Mouse (Mus musculus) embryonic facial prominence, embryonic 12.5 days (tissue): ENCODE data around the gene Eif4ebp2. TPM values are rescaled to one million over a fixed set of nuclear protein-coding genes. Genes with fewer than 3 reads are reported as not detected.

Experiments used
- ATAC-seq: fragments of 200-750 bp; cut with Nextera tagmentation; 2 replicates; pipeline ENCODE4 v1.8.0; 2017; ENCODE audit not compliant: insufficient number of reproducible peaks, insufficient read depth, low FRiP score, low TSS enrichment
- H3K27ac ChIP-seq: fragments of 300-500 bp; sonication (generic); 2 replicates; pipeline ENCODE4 v1.5.1; 2016; ENCODE audit warnings: mild to moderate bottlenecking
- H3K27me3 ChIP-seq: fragments of 300-500 bp; sonication (generic); 2 replicates; pipeline ENCODE4 v1.6.1; 2016; ENCODE audit warnings: mild to moderate bottlenecking, moderate library complexity
- H3K36me3 ChIP-seq: fragments of 300-500 bp; sonication (generic); 2 replicates; pipeline ENCODE4 v1.6.1; 2016; ENCODE audit warnings: mild to moderate bottlenecking
- H3K4me1 ChIP-seq: fragments of 300-500 bp; sonication (generic); 2 replicates; pipeline ENCODE4 v1.6.1; 2016
- H3K4me2 ChIP-seq: fragments of 300-500 bp; sonication (generic); replicated peaks from 2 replicates; pipeline ENCODE4 v1.6.1; 2016; ENCODE audit warnings: mild to moderate bottlenecking, moderate library complexity
- H3K4me3 ChIP-seq: fragments of 300-500 bp; sonication (generic); 2 replicates; pipeline ENCODE4 v1.5.1; 2016; ENCODE audit warnings: mild to moderate bottlenecking
- H3K9ac ChIP-seq: fragments of 300-500 bp; sonication (generic); 2 replicates; pipeline ENCODE4 v1.6.1; 2016; ENCODE audit warnings: mild to moderate bottlenecking, moderate library complexity
- H3K9me3 ChIP-seq: fragments of 300-500 bp; sonication (generic); 2 replicates; pipeline ENCODE4 v1.6.1; 2016; ENCODE audit warnings: mild to moderate bottlenecking, moderate library complexity
- WGBS: fragments of 180-500 bp; shearing (Covaris S2); methylation state at CpG from one replicate; pipeline ENCODE4 v1.1.7; 2016; 5-methylcytosine and 5-hydroxymethylcytosine counted together
- polyA plus RNA-seq: library from polyadenylated mRNA; unstranded; fragments of >200 nt; fragmentation: Nextera tagmentation; extraction: Ambion mirVana; gene quantifications from 2 replicates; pipeline ENCODE4 v1.2.1, GENCODE M21; 2016

Eif4ebp2 gene
- polyA plus RNA-seq, 1 experiment from 2014 or later, result 64.9 TPM

DNA sequence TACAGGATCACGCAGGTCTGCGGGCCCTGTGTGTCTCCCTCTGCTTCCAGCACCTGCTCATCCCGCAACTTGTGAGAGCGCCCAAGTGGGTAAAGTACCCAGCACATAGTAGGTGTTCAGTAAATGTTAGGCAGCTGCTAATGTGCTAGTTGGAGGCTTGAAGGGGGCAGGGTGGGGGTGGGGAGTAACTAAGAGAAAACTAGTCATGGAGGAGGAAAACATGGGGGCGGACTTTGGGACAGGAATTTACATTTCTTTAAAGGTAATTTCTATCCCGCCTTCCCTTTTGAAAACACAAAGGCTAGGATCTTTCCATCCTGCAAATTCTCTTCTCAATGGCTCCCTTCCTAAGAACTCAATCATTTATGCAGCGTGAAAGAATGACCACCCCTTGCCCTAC, 35.9 kb downstream of the Eif4ebp2 start:
- H3K4me1 ChIP-seq, result peaks cover 8% of the 10 kb centered on the region; the same call in 1 of the 2 replicates
- H3K4me2 ChIP-seq, result no peak overlapping the region
- 32% methylated on average over 7 of the region's 7 CpGs for WGBS
- no peak for ATAC-seq
- H3K27me3 ChIP-seq, result peaks cover 61% of the 10 kb centered on the region
- no peak overlapping the region for H3K27ac ChIP-seq
- H3K9me3 ChIP-seq, result no peaks in the 10 kb centered on the region
- H3K36me3 ChIP-seq, result no peaks in the 10 kb centered on the region
- H3K4me3 ChIP-seq, result no peak overlapping the region
- no peak overlapping the region for H3K9ac ChIP-seq

DNA sequence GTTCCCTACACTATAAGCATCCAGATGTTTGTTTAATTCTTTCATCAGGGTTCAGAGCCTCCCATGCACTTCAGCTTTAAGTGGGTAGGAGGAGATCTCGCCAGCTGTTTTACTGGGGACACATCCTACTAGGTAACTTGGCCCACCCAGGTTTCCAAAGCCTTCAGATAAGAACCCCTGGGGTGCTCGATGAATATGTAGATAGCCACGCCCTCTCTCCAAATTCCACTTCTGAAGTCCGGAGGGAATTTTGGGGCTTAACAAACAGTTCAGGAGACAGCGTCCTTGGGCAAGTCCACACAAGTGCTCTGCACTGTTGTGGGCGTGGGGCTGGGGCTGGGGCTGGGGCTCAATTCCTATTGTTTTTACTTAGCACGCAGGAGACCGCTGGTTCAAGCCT, 36.6 kb downstream of the Eif4ebp2 start:
- Histone ChIP-seq H3K4me2 (no peak overlapping the region), H3K9me3 (no peaks in the 10 kb centered on the region), H3K36me3 (no peaks in the 10 kb centered on the region), H3K27ac (no peak overlapping the region), H3K9ac (no peak overlapping the region), H3K4me3 (no peak overlapping the region), H3K4me1 (peaks cover 8% of the 10 kb centered on the region; the same call in 1 of the 2 replicates), H3K27me3 (peaks cover 57% of the 10 kb centered on the region)
- ATAC-seq, result no peak
- 18% methylated on average over 8 of the region's 8 CpGs for WGBS

DNA sequence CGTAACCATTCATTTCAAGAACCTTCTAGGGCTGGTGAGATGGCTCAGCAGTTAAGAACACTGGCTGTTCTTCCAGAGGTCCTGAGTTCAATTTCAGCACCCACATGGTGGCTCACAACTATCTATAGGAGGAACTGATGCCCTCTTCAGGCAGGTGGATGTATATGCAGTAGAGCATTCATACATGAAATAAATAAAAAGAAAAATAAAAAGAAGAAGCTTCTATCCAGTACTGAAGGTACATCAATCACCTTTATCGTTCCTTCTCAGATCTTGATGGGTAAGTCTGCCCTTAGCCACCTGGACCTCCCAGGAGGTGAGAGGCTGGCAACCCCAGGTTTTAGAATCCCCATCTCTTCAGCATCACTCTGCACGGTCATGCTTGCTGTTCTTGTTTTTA, 37.2 kb downstream of the Eif4ebp2 start:
- Histone ChIP-seq H3K4me2 (no peak overlapping the region), H3K36me3 (no peaks in the 10 kb centered on the region), H3K4me3 (no peak overlapping the region), H3K4me1 (peaks cover 10% of the 10 kb centered on the region; the same call in 1 of the 2 replicates), H3K27me3 (peaks cover 51% of the 10 kb centered on the region), H3K9me3 (no peaks in the 10 kb centered on the region), H3K27ac (no peak overlapping the region), H3K9ac (no peak overlapping the region)
- 63% methylated on average over 3 of the region's 3 CpGs for WGBS
- ATAC-seq, result no peak

DNA sequence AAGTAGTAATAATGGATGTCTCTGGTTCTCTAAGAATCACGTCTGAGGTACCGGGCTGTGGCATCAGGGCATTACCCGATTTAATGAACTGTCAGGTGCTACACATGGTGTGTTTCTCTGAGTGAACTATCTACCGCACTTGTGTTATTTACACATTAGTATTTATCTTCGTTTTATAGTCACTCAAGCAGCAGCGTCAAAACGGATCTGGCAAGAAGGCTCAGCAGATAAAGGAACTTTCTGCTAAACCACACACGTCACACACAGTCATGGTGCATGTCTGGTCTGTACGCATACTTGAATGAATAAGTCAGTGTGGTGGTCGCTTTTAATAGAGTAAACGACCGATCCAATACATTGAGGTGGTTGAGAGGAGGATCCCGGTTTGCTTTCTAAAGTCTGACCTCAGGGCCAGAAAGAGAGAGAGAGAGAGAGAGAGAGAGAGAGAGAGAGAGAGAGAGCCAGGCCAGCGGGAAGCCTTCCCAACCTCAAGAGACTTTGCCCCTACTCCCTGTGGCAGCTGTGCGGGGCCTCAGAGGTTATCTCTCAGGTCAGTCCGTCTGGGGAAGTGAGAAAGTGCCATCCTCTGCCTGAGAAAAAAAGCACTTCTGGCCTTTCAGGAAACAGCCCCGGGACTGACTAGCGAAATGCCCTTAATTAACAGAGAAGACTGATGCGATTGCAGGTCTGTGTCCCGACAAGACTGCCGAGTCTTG, 39.4 kb downstream of the Eif4ebp2 start:
- Histone ChIP-seq H3K4me2 (no peak overlapping the region), H3K36me3 (no peaks in the 10 kb centered on the region), H3K4me3 (no peak overlapping the region), H3K27ac (no peak overlapping the region), H3K9me3 (no peaks in the 10 kb centered on the region), H3K9ac (no peak overlapping the region), H3K4me1 (0 out of 2 replicates have a peak, but pooled peaks cover 8% of the 10 kb centered on the region), H3K27me3 (peaks cover 32% of the 10 kb centered on the region)
- 53% methylated on average over 21 of the region's 21 CpGs for whole genome bisulfite sequencing
- no peak for ATAC-seq

DNA sequence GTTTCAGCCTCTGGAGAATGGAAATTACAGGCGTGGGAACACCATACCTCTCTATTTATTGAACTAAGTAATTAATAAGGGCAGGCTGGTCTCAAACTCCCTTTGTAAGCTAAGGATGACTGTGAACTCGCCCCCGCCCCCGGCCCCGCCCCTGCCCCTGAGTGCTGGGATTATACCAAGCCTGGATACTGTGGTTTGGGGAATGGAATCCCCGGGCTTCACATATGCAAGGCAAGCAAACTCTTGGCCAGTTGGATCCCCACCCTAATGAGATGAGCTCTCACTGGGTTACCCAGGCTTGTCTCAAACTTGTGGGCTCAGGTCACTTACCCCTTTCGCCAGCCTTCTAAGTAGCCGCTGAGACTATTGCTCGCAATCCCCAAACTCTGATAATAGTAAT, 42.3 kb downstream of the Eif4ebp2 start:
- no peak for ATAC-seq
- 26% methylated on average over 9 of the region's 9 CpGs for WGBS

DNA sequence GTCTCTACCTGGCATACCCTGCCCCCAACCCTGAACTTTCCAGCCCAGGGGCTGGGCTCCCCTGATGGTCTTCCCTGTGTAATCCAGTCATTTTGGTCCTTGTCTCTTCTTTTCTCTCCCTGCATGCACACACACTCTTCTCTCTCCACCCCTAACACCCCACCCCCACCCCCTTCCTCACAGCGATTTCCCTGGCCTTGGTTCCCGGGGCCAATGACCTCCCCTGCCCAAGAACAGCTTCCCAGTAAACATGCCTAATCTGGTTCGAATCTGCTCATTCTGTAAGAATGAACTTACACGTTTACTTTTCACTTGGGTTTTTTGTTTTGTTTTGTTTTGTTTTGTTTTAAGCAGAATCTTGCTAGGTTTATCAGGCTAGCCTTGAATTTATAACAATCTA, 42.7 kb downstream of the Eif4ebp2 start:
- Histone ChIP-seq H3K9me3 (no peaks in the 10 kb centered on the region), H3K9ac (no peak overlapping the region), H3K4me1 (0 out of 2 replicates have a peak, but pooled peaks cover 5% of the 10 kb centered on the region), H3K4me2 (no peak overlapping the region), H3K36me3 (no peaks in the 10 kb centered on the region), H3K27me3 (0 out of 2 replicates have a peak, but pooled peaks cover 8% of the 10 kb centered on the region), H3K27ac (no peak overlapping the region), H3K4me3 (no peak overlapping the region)
- 2% methylated on average over 4 of the region's 4 CpGs for WGBS
- no peak for ATAC-seq

More for the DNA sequence above, 42.3 kb downstream of the Eif4ebp2 start:
- Histone ChIP-seq H3K4me3 (no peak overlapping the region), H3K4me2 (no peak overlapping the region), H3K9me3 (no peaks in the 10 kb centered on the region), H3K36me3 (no peaks in the 10 kb centered on the region), H3K9ac (no peak overlapping the region), H3K27ac (no peak overlapping the region), H3K27me3 (0 out of 2 replicates have a peak, but pooled peaks cover 10% of the 10 kb centered on the region), H3K4me1 (0 out of 2 replicates have a peak, but pooled peaks cover 5% of the 10 kb centered on the region)

DNA sequence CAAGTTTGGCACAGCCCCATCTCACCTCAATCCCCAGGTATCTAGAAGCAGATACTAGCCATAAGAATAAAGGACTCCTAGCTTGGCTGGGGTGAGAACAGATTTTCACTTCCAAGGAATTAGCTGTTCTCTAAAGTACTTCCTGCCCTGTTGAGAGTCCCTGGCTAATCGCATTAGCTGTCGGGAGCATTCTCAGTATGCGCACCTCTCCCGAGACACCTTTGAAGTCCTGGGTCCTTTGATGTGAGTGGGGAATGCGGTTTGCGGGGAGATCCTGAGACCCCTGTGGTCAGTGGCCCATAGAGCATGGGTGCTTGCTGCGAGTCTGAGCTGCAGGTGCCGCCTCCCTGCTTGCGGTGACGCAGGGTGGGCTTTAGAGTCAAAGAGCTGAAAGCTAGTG, 46.5 kb downstream of the Eif4ebp2 start:
- WGBS, result 14% methylated on average over 10 of the region's 10 CpGs
- H3K27me3 ChIP-seq, result 0 out of 2 replicates have a peak, but pooled peaks cover 8% of the 10 kb centered on the region
- no peaks in the 10 kb centered on the region for H3K9me3 ChIP-seq
- H3K4me1 ChIP-seq, result 0 out of 2 replicates have a peak, but pooled peaks cover 5% of the 10 kb centered on the region
- no peak for ATAC-seq
- no peak overlapping the region for H3K4me2 ChIP-seq
- H3K9ac ChIP-seq, result no peak overlapping the region
- no peak overlapping the region for H3K27ac ChIP-seq
- no peaks in the 10 kb centered on the region for H3K36me3 ChIP-seq
- H3K4me3 ChIP-seq, result no peak overlapping the region

DNA sequence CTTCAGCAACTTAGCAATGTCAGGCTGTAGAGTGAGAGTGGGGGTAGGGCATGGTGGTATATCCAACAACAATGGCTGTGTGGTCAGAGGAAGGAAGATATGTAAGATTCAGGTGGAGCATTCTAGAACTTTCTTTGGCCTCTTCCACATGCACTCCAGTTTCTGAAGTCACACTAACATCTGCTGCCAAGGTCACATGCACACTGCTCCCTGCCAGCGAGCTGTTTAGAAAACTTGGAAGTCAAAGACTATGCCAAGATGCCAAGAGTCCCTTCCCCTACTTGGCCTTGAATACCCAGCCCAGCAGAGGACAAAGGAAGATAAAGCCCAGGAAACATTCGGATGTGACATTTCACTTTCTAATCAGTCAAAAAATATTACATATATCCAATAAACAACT, 49.5 kb downstream of the Eif4ebp2 start:
- Histone ChIP-seq H3K36me3 (no peaks in the 10 kb centered on the region), H3K9me3 (no peaks in the 10 kb centered on the region), H3K27ac (no peak overlapping the region), H3K4me3 (no peak overlapping the region), H3K4me1 (no peaks in the 10 kb centered on the region), H3K27me3 (0 out of 2 replicates have a peak, but pooled peaks cover 5% of the 10 kb centered on the region), H3K4me2 (no peak overlapping the region), H3K9ac (no peak overlapping the region)
- ATAC-seq, result no peak
- WGBS, result 96% methylated on average over 2 of the region's 2 CpGs

DNA sequence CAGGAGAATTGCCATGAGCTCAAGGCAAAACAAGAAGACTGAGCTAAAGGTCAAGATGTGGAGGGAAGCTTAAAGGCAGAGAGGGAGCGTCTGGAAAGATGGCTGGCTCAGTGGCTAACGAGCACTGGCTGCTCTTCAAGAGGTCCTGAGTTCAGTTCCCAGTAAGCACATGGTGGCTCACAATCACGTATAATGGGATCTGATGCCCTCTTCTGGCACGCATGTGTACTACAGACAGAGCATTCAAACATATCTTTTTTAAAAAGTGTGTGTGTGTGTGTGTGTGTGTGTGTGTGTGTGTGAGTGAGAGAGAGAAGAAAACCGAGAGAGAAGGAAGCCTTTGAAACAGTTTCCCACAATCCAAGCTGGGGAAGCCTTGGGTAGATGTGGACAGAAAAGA, 50.0 kb downstream of the Eif4ebp2 start:
- H3K36me3 ChIP-seq, result no peaks in the 10 kb centered on the region
- H3K9ac ChIP-seq, result no peak overlapping the region
- no peaks in the 10 kb centered on the region for H3K9me3 ChIP-seq
- no peak for ATAC-seq
- no peak overlapping the region for H3K4me2 ChIP-seq
- no peak overlapping the region for H3K27ac ChIP-seq
- H3K27me3 ChIP-seq, result 0 out of 2 replicates have a peak, but pooled peaks cover 5% of the 10 kb centered on the region
- H3K4me1 ChIP-seq, result no peaks in the 10 kb centered on the region
- 71% methylated on average over 5 of the region's 5 CpGs for WGBS
- H3K4me3 ChIP-seq, result no peak overlapping the region

DNA sequence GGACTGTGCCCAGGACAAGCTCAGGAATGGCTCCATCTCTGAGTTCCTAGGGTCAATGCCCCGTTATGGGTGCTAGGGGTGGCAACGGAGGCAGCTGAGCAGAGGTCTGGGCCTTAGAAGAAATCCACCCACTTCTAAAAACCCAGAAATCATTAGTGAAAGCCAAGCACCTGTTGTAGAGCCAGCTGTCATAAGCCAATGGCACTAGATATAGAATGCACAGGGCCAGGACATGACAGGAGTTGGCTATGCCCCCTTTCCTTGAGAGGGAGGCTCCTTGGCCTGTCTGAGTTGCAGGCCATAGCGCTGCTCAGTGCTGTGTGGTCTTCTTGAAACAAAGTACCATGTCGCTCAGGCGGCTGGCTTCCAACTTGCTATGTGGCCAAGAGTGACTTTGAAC, 52.1 kb downstream of the Eif4ebp2 start:
- no peak for ATAC-seq
- Histone ChIP-seq H3K4me3 (no peak overlapping the region), H3K4me2 (no peak overlapping the region), H3K27ac (no peak overlapping the region), H3K9me3 (no peaks in the 10 kb centered on the region), H3K36me3 (no peaks in the 10 kb centered on the region), H3K4me1 (no peaks in the 10 kb centered on the region), H3K27me3 (no peaks in the 10 kb centered on the region), H3K9ac (no peak overlapping the region)
- WGBS, result 90% methylated on average over 5 of the region's 5 CpGs

DNA sequence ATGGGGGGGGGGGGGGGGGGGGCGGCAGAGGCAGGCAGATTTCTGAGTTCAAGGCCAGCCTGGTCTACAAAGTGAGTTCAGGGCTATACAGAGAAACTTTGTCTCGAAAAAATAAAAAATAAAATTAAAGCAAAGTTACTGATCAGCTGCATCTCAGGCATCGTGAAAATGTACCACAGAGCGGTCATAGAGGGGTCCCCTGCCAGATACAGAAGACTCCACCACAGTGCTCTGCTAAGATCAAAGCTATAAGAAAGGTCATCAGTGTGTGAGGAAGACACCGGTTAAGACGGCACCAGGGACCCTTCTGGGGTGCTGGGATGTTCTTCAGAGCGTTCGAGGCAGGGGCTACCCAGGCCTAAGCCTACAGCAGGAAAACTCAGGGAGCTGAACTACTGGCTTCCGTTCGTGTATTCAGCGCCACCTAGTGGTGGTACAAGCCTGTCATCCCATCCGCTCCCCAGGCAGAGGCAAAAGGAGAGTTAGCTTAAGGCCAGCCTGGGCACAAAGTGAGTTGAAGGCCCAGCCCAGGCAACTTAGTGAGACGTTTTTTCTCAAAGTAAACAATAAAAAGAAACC, 53.2 kb downstream of the Eif4ebp2 start:
- Histone ChIP-seq H3K9me3 (no peaks in the 10 kb centered on the region), H3K27ac (no peak overlapping the region), H3K36me3 (no peaks in the 10 kb centered on the region), H3K27me3 (no peaks in the 10 kb centered on the region), H3K9ac (no peak overlapping the region), H3K4me2 (no peak overlapping the region), H3K4me1 (no peaks in the 10 kb centered on the region), H3K4me3 (no peak overlapping the region)
- ATAC-seq, result peak; percentile 39; the same call in 1 of the 2 replicates
- WGBS, result 24% methylated on average over 13 of the region's 13 CpGs

DNA sequence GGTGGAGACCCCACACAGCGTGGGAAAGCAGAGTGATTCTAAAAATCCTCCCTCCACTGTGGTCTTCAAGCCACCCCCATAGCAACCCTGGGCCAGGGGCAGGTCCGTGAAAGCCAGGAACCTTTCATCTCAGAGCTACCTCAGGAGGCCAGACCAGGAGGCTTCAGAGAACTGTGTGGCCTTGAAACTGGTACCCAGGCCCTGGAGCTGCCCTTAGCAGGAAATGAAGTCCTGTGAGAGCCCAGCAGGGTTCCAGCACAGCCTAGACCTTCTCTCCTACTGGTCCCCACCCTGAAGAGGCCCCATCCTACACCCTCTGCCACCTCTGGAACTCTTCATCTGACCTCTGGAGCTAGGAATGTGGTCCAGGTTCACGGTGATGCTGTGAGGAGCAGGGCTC, 54.3 kb downstream of the Eif4ebp2 start:
- Histone ChIP-seq H3K36me3 (no peaks in the 10 kb centered on the region), H3K9me3 (no peaks in the 10 kb centered on the region), H3K27me3 (no peaks in the 10 kb centered on the region), H3K4me2 (no peak overlapping the region), H3K4me1 (no peaks in the 10 kb centered on the region), H3K27ac (no peak overlapping the region), H3K9ac (no peak overlapping the region), H3K4me3 (no peak overlapping the region)
- no peak for ATAC-seq
- 47% methylated on average over 3 of the region's 3 CpGs for WGBS
